Mouse (Mus musculus) forebrain, embryonic 10.5 days (tissue): ENCODE measurements around the gene Kdelr2. TPM values are rescaled to one million over a fixed set of nuclear protein-coding genes. Genes with fewer than 3 reads are reported as not detected.
A peak's percentile ranks its signal among the peaks of the same experiment; 100 is the strongest.

Experiments used
- DNase-seq: peaks from one replicate; pipeline ENCODE4 v3.0.0-alpha.2; 2017; ENCODE audit warnings: low spot score; ENCODE audit errors: extremely low spot score
- H3K27ac ChIP-seq: fragments of 300-500 bp; sonication (generic); 2 replicates; pipeline ENCODE4 v1.5.1; 2016; ENCODE audit warnings: mild to moderate bottlenecking
- H3K27me3 ChIP-seq: fragments of 300-500 bp; sonication (generic); 2 replicates; pipeline ENCODE4 v1.6.1; 2016; ENCODE audit warnings: mild to moderate bottlenecking; ENCODE audit not compliant: poor library complexity, severe bottlenecking
- H3K36me3 ChIP-seq: fragments of 300-500 bp; sonication (generic); replicated peaks from 2 replicates; pipeline ENCODE4 v1.6.1; 2016; ENCODE audit warnings: mild to moderate bottlenecking, moderate library complexity
- H3K4me1 ChIP-seq: fragments of 300-500 bp; sonication (generic); 2 replicates; pipeline ENCODE4 v1.6.1; 2016
- H3K4me3 ChIP-seq: fragments of 300-500 bp; sonication (generic); 2 replicates; pipeline ENCODE4 v1.5.1; 2016; ENCODE audit warnings: mild to moderate bottlenecking, moderate library complexity
- H3K9me3 ChIP-seq: fragments of 300-500 bp; sonication (generic); 2 replicates; pipeline ENCODE4 v1.6.1; 2016; ENCODE audit warnings: mild to moderate bottlenecking, moderate library complexity
- WGBS: fragments of 180-500 bp; shearing (Covaris S2); methylation state at CpG from one replicate; pipeline ENCODE4 v1.1.7; 2016; 5-methylcytosine and 5-hydroxymethylcytosine counted together
- polyA plus RNA-seq: library from polyadenylated mRNA; unstranded; fragments of >200 nt; fragmentation: Nextera tagmentation; extraction: Ambion mirVana; gene quantifications from 2 replicates; pipeline ENCODE4 v1.2.1, GENCODE M21; 2016

The Kdelr2 gene
- polyA plus RNA-seq, result 200 and 201 TPM in 2 replicates

- H3K4me3 ChIP-seq, result peak within 1 kb of the TSS; percentile 97
- H3K27ac ChIP-seq, result peak within 1 kb of the TSS; percentile 93
- peaks cover 40% of the 10 kb centered on the region for H3K36me3 ChIP-seq
- peak; percentile 89 for DNase-seq
- no peaks in the 10 kb centered on the region for H3K27me3 ChIP-seq
- WGBS, result under 1% methylated on average over 72 of the region's 72 CpGs
- no peaks in the 10 kb centered on the region for H3K9me3 ChIP-seq
- H3K4me1 ChIP-seq, result peaks cover 37% of the 10 kb centered on the region
Measured at GRCm38 (mm10) chr5:143403221-143404147, at the start of gene Kdelr2. Kdelr2 (plus strand) TSS chr5:143403838.

GRCm38 (mm10) chr5:143356017-143356416 lies 47.6 kb upstream of the Kdelr2 start:
- H3K27ac ChIP-seq, result no peak overlapping the region
- DNase-seq, result no peak
- no peaks in the 10 kb centered on the region for H3K36me3 ChIP-seq
- peaks cover 14% of the 10 kb centered on the region for H3K9me3 ChIP-seq
- H3K4me1 ChIP-seq, result peaks cover 26% of the 10 kb centered on the region
- peaks cover 46% of the 10 kb centered on the region for H3K27me3 ChIP-seq
- no peak overlapping the region for H3K4me3 ChIP-seq
- 41% methylated on average over 5 of the region's 5 CpGs for WGBS

- H3K9me3 ChIP-seq, result peaks cover 10% of the 10 kb centered on the region
- H3K27me3 ChIP-seq, result peaks cover 50% of the 10 kb centered on the region
- H3K4me3 ChIP-seq, result peak within 1 kb of the TSS; percentile 41
- H3K36me3 ChIP-seq, result no peaks in the 10 kb centered on the region
- DNase-seq, result peak; percentile 43
- H3K4me1 ChIP-seq, result peaks cover 32% of the 10 kb centered on the region
- peak within 1 kb of the TSS; percentile 68 for H3K27ac ChIP-seq
- WGBS, result 15% methylated on average over 17 of the region's 17 CpGs
Measured at GRCm38 (mm10) chr5:143356686-143357388, 46.8 kb upstream of the Kdelr2 start, which contains the start of gene Grid2ip. Grid2ip (plus strand) TSS chr5:143357338.

- H3K9me3 ChIP-seq, result peaks cover 4% of the 10 kb centered on the region
- H3K4me1 ChIP-seq, result peaks cover 32% of the 10 kb centered on the region
- no peaks in the 10 kb centered on the region for H3K36me3 ChIP-seq
- H3K27ac ChIP-seq, result peak overlapping the region; percentile 68
- no peak for DNase-seq
- H3K4me3 ChIP-seq, result peak overlapping the region; percentile 41
- WGBS, result 3% methylated on average over 28 of the region's 28 CpGs
- peaks cover 57% of the 10 kb centered on the region for H3K27me3 ChIP-seq
Measured at GRCm38 (mm10) chr5:143357564-143357963, 46.1 kb upstream of the Kdelr2 start.

GRCm38 (mm10) chr5:143359263-143359662 lies 44.4 kb upstream of the Kdelr2 start:
- DNase-seq, result no peak
- Histone ChIP-seq H3K36me3 (no peaks in the 10 kb centered on the region), H3K27ac (no peak overlapping the region), H3K4me1 (peaks cover 43% of the 10 kb centered on the region), H3K9me3 (no peaks in the 10 kb centered on the region), H3K27me3 (peaks cover 74% of the 10 kb centered on the region), H3K4me3 (no peak overlapping the region)
- WGBS, result 41% methylated on average over 7 of the region's 7 CpGs

- Histone ChIP-seq H3K4me1 (peaks cover 50% of the 10 kb centered on the region), H3K9me3 (no peaks in the 10 kb centered on the region), H3K27me3 (peaks cover 82% of the 10 kb centered on the region), H3K27ac (no peak overlapping the region), H3K36me3 (no peaks in the 10 kb centered on the region), H3K4me3 (no peak overlapping the region)
- DNase-seq, result no peak
- 63% methylated on average over 5 of the region's 5 CpGs for WGBS
Measured at GRCm38 (mm10) chr5:143360000-143360399, 43.6 kb upstream of the Kdelr2 start.

- no peaks in the 10 kb centered on the region for H3K9me3 ChIP-seq
- 52% methylated on average over 7 of the region's 7 CpGs for WGBS
- no peak overlapping the region for H3K27ac ChIP-seq
- no peak overlapping the region for H3K4me3 ChIP-seq
- peaks cover 90% of the 10 kb centered on the region for H3K27me3 ChIP-seq
- no peak for DNase-seq
- H3K36me3 ChIP-seq, result no peaks in the 10 kb centered on the region
- H3K4me1 ChIP-seq, result peaks cover 42% of the 10 kb centered on the region
Measured at GRCm38 (mm10) chr5:143361428-143361827, 42.2 kb upstream of the Kdelr2 start.

GRCm38 (mm10) chr5:143363678-143364615 lies 39.7 kb upstream of the Kdelr2 start:
- Histone ChIP-seq H3K9me3 (no peaks in the 10 kb centered on the region), H3K27me3 (peaks cover 84% of the 10 kb centered on the region), H3K27ac (peak overlapping the region; percentile 44), H3K4me3 (peak overlapping the region; percentile 61), H3K4me1 (peaks cover 28% of the 10 kb centered on the region), H3K36me3 (no peaks in the 10 kb centered on the region)
- peak; percentile 73 for DNase-seq
- WGBS, result under 1% methylated on average over 47 of the region's 47 CpGs

- peaks cover 94% of the 10 kb centered on the region for H3K27me3 ChIP-seq
Measured at GRCm38 (mm10) chr5:143367931-143368330, 35.7 kb upstream of the Kdelr2 start.

GRCm38 (mm10) chr5:143369611-143370255 lies 33.9 kb upstream of the Kdelr2 start:
- under 1% methylated on average over 36 of the region's 36 CpGs for WGBS
- peaks cover 94% of the 10 kb centered on the region for H3K27me3 ChIP-seq

More at GRCm38 (mm10) chr5:143367931-143368330, 35.7 kb upstream of the Kdelr2 start:
- WGBS, result 77% methylated on average over 3 of the region's 3 CpGs
- Histone ChIP-seq H3K4me1 (peaks cover 31% of the 10 kb centered on the region), H3K9me3 (no peaks in the 10 kb centered on the region), H3K4me3 (no peak overlapping the region), H3K36me3 (no peaks in the 10 kb centered on the region), H3K27ac (no peak overlapping the region)
- no peak for DNase-seq

GRCm38 (mm10) chr5:143370416-143371145 lies 33.1 kb upstream of the Kdelr2 start:
- WGBS, result 25% methylated on average over 17 of the region's 17 CpGs
- H3K4me3 ChIP-seq, result peak overlapping the region; percentile 47
- H3K27ac ChIP-seq, result no peak overlapping the region
- H3K4me1 ChIP-seq, result peaks cover 22% of the 10 kb centered on the region
- DNase-seq, result no peak
- H3K9me3 ChIP-seq, result no peaks in the 10 kb centered on the region
- H3K27me3 ChIP-seq, result peaks cover 94% of the 10 kb centered on the region
- no peaks in the 10 kb centered on the region for H3K36me3 ChIP-seq

More at GRCm38 (mm10) chr5:143369611-143370255, 33.9 kb upstream of the Kdelr2 start:
- peaks cover 20% of the 10 kb centered on the region for H3K4me1 ChIP-seq
- H3K36me3 ChIP-seq, result no peaks in the 10 kb centered on the region
- H3K9me3 ChIP-seq, result no peaks in the 10 kb centered on the region
- no peak overlapping the region for H3K27ac ChIP-seq
- DNase-seq, result no peak
- peak overlapping the region; percentile 47 for H3K4me3 ChIP-seq
